Mouse (Mus musculus) heart, adult 10 weeks (tissue): ENCODE data around the gene B4galt4. TPM values are rescaled to one million over a fixed set of nuclear protein-coding genes. Genes with fewer than 3 reads are reported as not detected.

Experiments used
- polyA plus RNA-seq: library from polyadenylated mRNA; stranded (reverse); fragments of 350-450 nt; fragmentation: Illumina TruSeq; extraction: RNeasy Lipid Tissue Mini Kit (QIAGEN cat#74804); gene quantifications from one replicate; pipeline ENCODE4 v1.2.3, GENCODE M21; 2014; ENCODE audit warnings: low read depth, low replicate concordance

The B4galt4 gene
- 14.6 TPM for polyA plus RNA-seq

DNA sequence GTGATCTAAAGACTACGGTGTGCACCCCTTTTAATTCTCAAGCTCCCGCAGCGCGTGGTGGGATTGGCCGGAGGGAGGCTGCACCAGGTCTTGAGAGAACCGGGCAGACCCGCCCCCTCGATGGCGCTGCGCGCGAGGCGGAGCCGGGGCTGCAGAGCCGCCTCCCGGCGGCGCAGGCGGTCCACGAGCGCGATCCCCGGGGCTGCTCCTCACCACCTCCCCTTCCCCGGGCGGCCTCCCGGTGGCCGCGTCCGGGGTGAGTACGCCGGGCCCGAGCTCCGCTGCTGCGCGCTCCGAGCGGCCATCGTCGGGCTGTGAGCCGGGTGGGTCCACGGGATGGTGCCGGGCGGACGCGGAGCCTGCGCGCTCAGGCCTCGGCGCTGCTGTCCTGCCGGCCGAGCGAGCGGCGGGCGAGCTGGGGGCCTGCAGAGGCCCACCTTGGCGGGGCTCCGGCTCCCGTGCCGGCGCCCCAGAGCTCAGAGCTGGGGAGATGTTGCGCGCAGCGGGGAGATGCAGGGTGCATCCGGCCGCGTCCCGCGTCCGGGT, at the start of gene B4galt4:
TSS of gene B4galt4 (plus strand) at position 152 of the 546 bp plus-strand sequence.

DNA sequence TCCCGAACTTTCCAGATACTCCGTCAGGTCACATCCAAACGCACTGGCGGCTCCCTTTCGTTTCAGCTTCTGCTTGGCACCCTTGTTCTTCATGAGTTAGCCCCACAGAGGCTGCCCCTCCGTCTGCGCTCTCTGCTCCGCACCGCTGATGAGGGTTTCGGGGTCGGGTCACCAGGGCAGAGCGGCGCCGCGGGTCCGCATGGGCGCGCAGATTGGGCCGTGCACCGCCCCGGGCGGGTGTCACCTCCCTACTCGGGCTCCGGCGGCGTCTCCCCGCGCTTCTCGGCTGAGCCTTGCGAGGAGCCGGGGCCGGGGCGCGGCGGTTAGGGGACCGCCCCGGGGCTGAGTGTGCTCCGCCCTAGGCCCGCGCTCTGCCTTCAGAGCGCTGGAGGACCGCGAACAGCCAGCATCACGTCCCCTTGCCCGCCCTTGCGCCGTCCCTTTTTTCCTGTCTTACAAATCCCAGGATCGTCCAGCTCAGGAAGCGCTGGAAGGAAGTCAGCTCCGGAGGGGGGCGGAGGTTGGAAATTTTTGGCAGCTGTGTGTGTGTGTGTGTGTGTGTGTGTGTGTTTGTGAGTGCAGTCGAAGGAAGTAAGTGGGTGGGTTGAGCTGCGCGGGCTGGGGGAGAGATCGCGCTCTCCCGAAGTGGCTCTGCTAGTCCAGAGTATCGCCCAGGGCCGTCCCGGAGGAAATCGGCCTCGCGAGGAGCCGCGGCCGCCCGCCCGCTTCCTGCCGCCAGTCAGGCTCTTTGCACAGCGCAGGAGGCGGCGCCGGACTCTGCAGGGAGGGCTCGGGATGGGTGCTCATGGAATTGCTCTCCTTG, 29.3 kb upstream of the B4galt4 start, which contains the start of gene Arhgap31:
TSS of gene Arhgap31 (minus strand) at position 694 of the 823 bp plus-strand sequence.

DNA sequence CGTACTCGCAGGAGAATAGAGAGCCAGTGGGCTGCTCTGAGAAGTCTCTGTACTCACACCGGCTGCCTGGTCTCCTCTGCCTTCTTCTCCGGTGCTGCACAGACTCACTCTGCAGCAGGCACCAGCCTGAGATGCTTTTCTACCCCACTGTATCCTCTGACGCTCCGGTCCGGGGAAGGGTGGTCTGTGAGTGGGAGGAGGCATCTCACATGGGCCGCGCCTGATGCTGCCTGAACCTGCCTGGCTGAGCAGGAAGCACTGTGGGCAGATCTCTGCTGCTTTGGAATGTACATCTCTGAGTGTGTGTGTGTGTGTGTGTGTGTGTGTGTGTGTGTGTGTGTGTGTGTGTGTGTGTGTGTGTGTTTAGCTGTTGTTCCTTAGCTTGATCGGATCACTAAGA, 58.0 kb downstream of the B4galt4 start, which contains the start of gene Upk1b:
TSS of gene Upk1b (minus strand) at position 238 of the 400 bp plus-strand sequence.

Other genes starting within 250 kb of the B4galt4 start
- gene Timmdc1, start 219.6 kb upstream of the B4galt4 start, polyA plus RNA-seq = 45.8 TPM
- gene Poglut1, start 192.0 kb upstream of the B4galt4 start, polyA plus RNA-seq = 15.3 TPM
- gene Tmem39a, start 183.6 kb upstream of the B4galt4 start, polyA plus RNA-seq = 24.6 TPM
- 27.5 TPM for gene Arhgap31, start 29.0 kb upstream of the B4galt4 start, polyA plus RNA-seq
- 6.3 TPM for gene Upk1b, start 58.1 kb downstream of the B4galt4 start, polyA plus RNA-seq
- not detected for gene 4930435E12Rik, start 86.5 kb downstream of the B4galt4 start, polyA plus RNA-seq
- gene Igsf11, start 150.4 kb downstream of the B4galt4 start, polyA plus RNA-seq = 0.24 TPM